Mouse (Mus musculus) liver, embryonic 14.5 days (tissue): ENCODE results near the gene Tmem88.

Source experiments
- CTCF ChIP-seq: IDR thresholded peaks from 2 replicates; pipeline ENCODE4 v1.5.1; 2016; ENCODE audit warnings: antibody characterized with exemption, low read depth, control low read depth
- EP300 ChIP-seq: IDR thresholded peaks from 2 replicates; pipeline ENCODE4 v1.6.1; 2016; ENCODE audit warnings: antibody characterized with exemption, low read depth

- TF ChIP-seq CTCF, result no peak
- no peak for TF ChIP-seq EP300
These were observed 26.4 kb downstream of the Tmem88 start for GRCm38 (mm10) chr11:69371601-69372000.
